Mouse (Mus musculus) ES-E14 (cell line): ENCODE data around the gene Camkk2.

ENCODE experiments used
- CHD2 ChIP-seq: IDR thresholded peaks from 2 replicates; pipeline ENCODE4 v1.6.1; 2014; ENCODE audit warnings: mild to moderate bottlenecking, low read depth, low read length, inconsistent platforms
- ZNF384 ChIP-seq: IDR thresholded peaks from 2 replicates; pipeline ENCODE4 v1.6.1; 2012; ENCODE audit warnings: low read depth, low read length, inconsistent platforms

DNA sequence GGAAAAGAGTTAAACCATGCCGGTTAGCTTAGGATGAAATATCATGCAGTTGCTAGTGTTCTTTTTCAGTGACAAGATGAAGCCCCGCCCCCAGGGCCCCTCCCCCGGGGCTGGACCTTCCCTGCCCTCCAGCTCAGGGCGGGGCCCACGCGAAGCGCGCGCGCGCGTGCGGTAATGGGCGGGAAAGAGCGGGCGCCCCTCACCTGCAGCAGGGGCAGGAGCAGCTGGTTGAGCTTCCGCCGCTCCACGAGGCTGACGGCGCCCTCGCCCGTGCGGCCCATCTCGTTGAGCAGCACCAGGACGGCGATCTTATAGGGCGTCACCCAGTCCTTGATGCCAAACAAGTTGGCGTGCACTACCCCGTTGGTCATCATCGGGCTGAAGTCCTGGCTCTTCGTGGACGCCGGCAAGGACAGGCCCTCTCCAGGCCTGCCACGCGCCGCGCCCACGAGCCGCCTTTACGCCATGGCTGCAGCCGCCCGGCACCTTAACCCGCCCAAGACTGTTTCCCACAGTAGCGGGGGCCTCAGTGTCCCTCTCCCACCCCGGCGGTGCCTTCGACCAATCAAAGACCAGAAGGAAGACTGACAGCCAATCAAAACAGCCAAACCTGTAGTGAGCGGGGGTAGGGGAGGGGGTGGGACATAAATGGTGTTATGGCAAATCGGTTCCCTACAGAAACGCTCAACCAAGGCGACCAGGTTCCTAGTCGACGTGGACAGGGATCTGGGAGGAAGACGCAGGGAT lies 41.7 kb upstream of the Camkk2 start, which contains the start of gene Anapc5:
- peak; percentile 83 for TF ChIP-seq CHD2
- TF ChIP-seq ZNF384, result no peak
